In genomic region chr11:73528971-73529370, GRCm38 (mm10) we compare ENCODE assay signal across 22 mouse cellular contexts. TPM values are rescaled to one million over a fixed set of nuclear protein-coding genes. Genes with fewer than 3 reads are reported as not detected.
DNase-seq lines count a peak whose midpoint lies in the region; TF ChIP-seq lines count a peak whose summit lies in the region.
"Not testable (repeated sequence)": the region's sequence is repeated elsewhere in the genome, so short reads cannot be mapped to it uniquely, and the experiment has no call there.
"Had no signal": no experiment of that assay in that cellular context is flagged by ENCODE, and none has a peak within 500 bp of the region (broad histone marks: within the 10 kb centered on the region; RNA-seq: fewer than 3 reads in every experiment).

No protein-coding gene starts in this region.

- in situ Hi-C loops in ES-E14 (cut with MboI; ENCODE audit: low sequenced_read_pairs in 2 of 2, unreplicated experiment in 2 of 2) = not testable (repeated sequence)

- not testable (repeated sequence) for TF ChIP-seq CTCF in ES-Bruce4 (IDR thresholded peaks at IDR 0.05; ENCODE audit: low read depth, low read length)
- TF ChIP-seq CTCF in MEL (IDR thresholded peaks at IDR 0.05 in 2 of 3, conservative IDR thresholded peaks at IDR 0.05 in 1 of 3; ENCODE audit: control insufficient read depth in 1 of 3, insufficient read depth in 1 of 3, low read depth in 2 of 3, low read length in 3 of 3, poor library complexity in 1 of 3, severe bottlenecking in 1 of 3) = 0 out of 6 replicates have a peak, but pooled peaks of 1 of the 3 experiments have one; percentile 0

- H3K27me3 ChIP-seq in ES-Bruce4 (ENCODE audit: control insufficient read depth, insufficient read depth, low read length, poor library complexity, severe bottlenecking); MEL (ENCODE audit: control insufficient read depth in 1 of 2, insufficient read depth in 2 of 2, low read length in 2 of 2): not testable (repeated sequence)

- TF ChIP-seq EP300 in ES-Bruce4 (IDR thresholded peaks at IDR 0.05; ENCODE audit: insufficient read depth, low read depth, low read length); MEL (IDR thresholded peaks at IDR 0.05; ENCODE audit: low read depth in 1 of 2, low read length in 2 of 2): not testable (repeated sequence)

- peak; percentile 66 for DNase-seq in ES-CJ7 (ENCODE audit: low read depth, low spot score)
- DNase-seq in ES-E14 (ENCODE audit: low read depth, low spot score) = peak; percentile 20
- not testable (repeated sequence) for DNase-seq in MEL (ENCODE audit: low read depth, low spot score)
- peak; percentile 85 for DNase-seq in R1 (ENCODE audit: low read depth, low spot score)
- peak; percentile 72 for DNase-seq in ZHBTc4 (ENCODE audit: low read depth, low spot score)

- H3K9ac ChIP-seq in ES-Bruce4 (ENCODE audit: low read depth, poor library complexity, severe bottlenecking); ES-E14 (ENCODE audit: insufficient read depth, low read depth, low read length, poor library complexity, severe bottlenecking); MEL (ENCODE audit: control insufficient read depth, low read depth, low read length, poor library complexity, severe bottlenecking): not testable (repeated sequence)

- not testable (repeated sequence) for H3K9me3 ChIP-seq in ES-Bruce4 (replicated peaks; ENCODE audit: control insufficient read depth, insufficient read depth, low read length, poor library complexity, severe bottlenecking); ES-E14 (ENCODE audit: control insufficient read depth, insufficient read depth, low read depth, low read length); MEL (replicated peaks; ENCODE audit: insufficient read depth, low read length)

- H3K27ac ChIP-seq in ES-Bruce4 (ENCODE audit: insufficient read depth, low read length) = peak overlapping the region; percentile 82; the same call in 1 of the 2 replicates
- H3K27ac ChIP-seq in ES-E14 (ENCODE audit: insufficient read depth, low read depth, low read length, poor library complexity, severe bottlenecking); MEL (ENCODE audit: control insufficient read depth, low read depth, low read length): not testable (repeated sequence)

- not testable (repeated sequence) for TF ChIP-seq POLR2A in ES-Bruce4 (IDR thresholded peaks at IDR 0.05; ENCODE audit: insufficient read depth, low read length); MEL (IDR thresholded peaks at IDR 0.05; ENCODE audit: control insufficient read depth in 1 of 2, insufficient read depth in 1 of 2, low read depth in 1 of 2, low read length in 2 of 2, poor library complexity in 1 of 2)

- not testable (repeated sequence) for TF ChIP-seq RAD21 in MEL (IDR thresholded peaks at IDR 0.05; ENCODE audit: low read depth, low read length)

- H3K4me3 ChIP-seq in ES-Bruce4 (ENCODE audit: low read depth, low read length); ES-E14 (ENCODE audit: insufficient read depth in 1 of 2, low read depth in 1 of 2, low read length in 2 of 2, poor library complexity in 1 of 2, severe bottlenecking in 1 of 2); MEL (ENCODE audit: control insufficient read depth in 1 of 2, insufficient read depth in 1 of 2, low read depth in 2 of 2, low read length in 2 of 2): not testable (repeated sequence)

- H3K36me3 ChIP-seq in ES-Bruce4 (ENCODE audit: control insufficient read depth, insufficient read depth, low read length, poor library complexity, severe bottlenecking); ES-E14 (ENCODE audit: control insufficient read depth, insufficient read depth, low read length, poor library complexity, severe bottlenecking); MEL (ENCODE audit: control insufficient read depth in 1 of 2, insufficient read depth in 2 of 2, low read length in 2 of 2): not testable (repeated sequence)

- H3K79me2 ChIP-seq in MEL (ENCODE audit: control insufficient read depth, insufficient read depth, low read length, poor library complexity) = not testable (repeated sequence)

- not testable (repeated sequence) for H3K4me1 ChIP-seq in ES-Bruce4 (ENCODE audit: control insufficient read depth, insufficient read depth, low read length); ES-E14 (ENCODE audit: control insufficient read depth in 2 of 2, insufficient read depth in 2 of 2, low read length in 2 of 2, poor library complexity in 1 of 2); MEL (ENCODE audit: control insufficient read depth in 1 of 2, insufficient read depth in 2 of 2, low read length in 2 of 2)

TF ChIP-seq in MEL, 35 proteins besides CTCF, POLR2A, EP300 and RAD21:
- TF ChIP-seq SMC3 (IDR thresholded peaks at IDR 0.05; ENCODE audit: low read depth, low read length) = 0 out of 2 replicates have a peak, but pooled peaks have one; percentile 9

RNA-seq across cellular contexts. Expression of gene Olfr382, which starts 12.0 kb away (rescaled TPM):
- polyA plus RNA-seq in ES-Bruce4 (2011; ENCODE audit: insufficient read depth, insufficient read length, low read depth, missing spikeins) (not detected in 2 replicates), MEL (2012; ENCODE audit: insufficient read depth in 1 of 2, insufficient read length in 2 of 2, low read depth in 1 of 2, low replicate concordance in 2 of 2, missing spikeins in 1 of 2) (not detected)
- total RNA-seq in ES-E14 (2012; rRNA removed) (not detected in 2 replicates), MEL (2012; rRNA removed) (not detected in 2 replicates)
- total RNA-seq: adrenal gland, adult 18-20 months; adrenal gland, adult 2 months; adrenal gland, adult 8-10 months; adrenal gland, postnatal 10 days; adrenal gland, postnatal 14 days; adrenal gland, postnatal 25 days; adrenal gland, postnatal 36 days; adrenal gland, postnatal 4 days; CH12.LX; G1E had no signal
- polyA plus RNA-seq: activated CD4-positive, CD25-positive, alpha-beta regulatory T cell, adult 4 months; adrenal gland, adult 2 months; brain, embryonic 14.5 days; C2C12; CD4-positive, CD25-positive, alpha-beta regulatory T cell, adult 4 months; cerebellum, adult 2 months; G1E; Patski had no signal

RNA-seq across cellular contexts. Expression of gene Olfr381, which starts 37.6 kb away (rescaled TPM):
- not detected in 2 replicates for polyA plus RNA-seq in ES-Bruce4 (2011; ENCODE audit: insufficient read depth, insufficient read length, low read depth, missing spikeins)
- not detected in 2 replicates for total RNA-seq in ES-E14 (2012; rRNA removed)
- total RNA-seq in MEL (2012; rRNA removed) = not detected in 2 replicates
- not detected for polyA plus RNA-seq in MEL (2012; ENCODE audit: insufficient read depth in 1 of 2, insufficient read length in 2 of 2, low read depth in 1 of 2, low replicate concordance in 2 of 2, missing spikeins in 1 of 2)
- total RNA-seq: adrenal gland, adult 18-20 months; adrenal gland, adult 2 months; adrenal gland, adult 8-10 months; adrenal gland, postnatal 10 days; adrenal gland, postnatal 14 days; adrenal gland, postnatal 25 days; adrenal gland, postnatal 36 days; adrenal gland, postnatal 4 days; CH12.LX had no signal
- polyA plus RNA-seq: activated CD4-positive, CD25-positive, alpha-beta regulatory T cell, adult 4 months; adrenal gland, adult 2 months; brain, embryonic 14.5 days; C2C12; CD4-positive, CD25-positive, alpha-beta regulatory T cell, adult 4 months; cerebellum, adult 2 months; G1E; Patski had no signal
